Mouse (Mus musculus) heart, embryonic 14.5 days (tissue): ENCODE results near the gene Ech1. TPM values are rescaled to one million over a fixed set of nuclear protein-coding genes. Genes with fewer than 3 reads are reported as not detected.

Source experiments
- ATAC-seq: fragments of 200-750 bp; cut with Nextera tagmentation; 2 replicates; pipeline ENCODE4 v1.8.0; 2017; ENCODE audit warnings: low read depth, moderate TSS enrichment; ENCODE audit not compliant: insufficient number of reproducible peaks, insufficient read depth, low FRiP score
- H3K27ac ChIP-seq, 2 experiments: fragments of 200-500 bp in 1 of 2; fragments of 300-500 bp in 1 of 2; sonication (generic) in 1 of 2; replicated peaks in 1 of 2; 2 replicates each; pipeline ENCODE4 v1.5.1; 2012 to 2014; ENCODE audit warnings: low read depth in 2 of 2, low read length in 2 of 2, control low read depth in 1 of 2, mild to moderate bottlenecking in 1 of 2, mixed read lengths in 1 of 2; ENCODE audit not compliant: control insufficient read depth in 1 of 2, insufficient read depth in 1 of 2
- H3K27me3 ChIP-seq: fragments of 300-500 bp; sonication (generic); 2 replicates; pipeline ENCODE4 v1.6.1; 2014; ENCODE audit warnings: mild to moderate bottlenecking, low read length, control low read depth; ENCODE audit not compliant: control insufficient read depth, insufficient read depth
- H3K36me3 ChIP-seq: fragments of 300-500 bp; sonication (generic); 2 replicates; pipeline ENCODE4 v1.6.1; 2014; ENCODE audit warnings: mild to moderate bottlenecking, control low read depth, low read length, mixed read lengths; ENCODE audit not compliant: control insufficient read depth, insufficient read depth
- H3K4me1 ChIP-seq, 2 experiments: fragments of 200-500 bp in 1 of 2; fragments of 300-500 bp in 1 of 2; sonication (generic) in 1 of 2; 2 replicates each; pipeline ENCODE4 v1.6.1; 2012 to 2014; ENCODE audit warnings: low read length in 2 of 2, control low read depth in 1 of 2, mixed read lengths in 1 of 2; ENCODE audit not compliant: control insufficient read depth in 2 of 2, insufficient read depth in 2 of 2
- H3K4me2 ChIP-seq: fragments of 300-500 bp; sonication (generic); 2 replicates; pipeline ENCODE4 v1.6.1; 2014; ENCODE audit warnings: mild to moderate bottlenecking, low read length
- H3K4me3 ChIP-seq, 2 experiments: fragments of 200-500 bp in 1 of 2; fragments of 300-500 bp in 1 of 2; sonication (generic) in 1 of 2; 2 replicates each; pipeline ENCODE4 v1.5.1; 2012 to 2014; ENCODE audit warnings: low read length in 2 of 2, mild to moderate bottlenecking in 2 of 2, control low read depth in 1 of 2, low read depth in 1 of 2, moderate library complexity in 1 of 2; ENCODE audit not compliant: control insufficient read depth in 1 of 2, insufficient read depth in 1 of 2
- H3K9ac ChIP-seq: fragments of 300-500 bp; sonication (generic); 2 replicates; pipeline ENCODE4 v1.6.1; 2014; ENCODE audit warnings: mild to moderate bottlenecking, low read length
- H3K9me3 ChIP-seq: fragments of 300-500 bp; sonication (generic); 2 replicates; pipeline ENCODE4 v1.6.1; 2016; ENCODE audit warnings: low read length, control low read depth; ENCODE audit not compliant: control insufficient read depth
- WGBS: fragments of 180-500 bp; shearing (Covaris S2); extraction: QIAGEN DNeasy Blood & Tissue Kit; methylation state at CpG from one replicate; pipeline ENCODE4 v1.1.7; 2014; 5-methylcytosine and 5-hydroxymethylcytosine counted together
- polyA plus RNA-seq: library from polyadenylated mRNA; unstranded; fragments of >200 nt; fragmentation: Nextera tagmentation; extraction: Ambion mirVana; gene quantifications from 2 replicates; pipeline ENCODE4 v1.2.1, GENCODE M21; 2014

Ech1 gene
- polyA plus RNA-seq, 1 experiment from 2014 or later = 252 TPM

GRCm38 (mm10) chr7:28811228-28811627, 13.8 kb upstream of the Ech1 start:
- H3K9me3 ChIP-seq = no peaks in the 10 kb centered on the region
- H3K27ac ChIP-seq = peak overlapping the region; percentile 92 to 98; a peak in 3 of 4 replicates
- H3K4me2 ChIP-seq = peak overlapping the region; percentile 89
- H3K4me1 ChIP-seq = peaks cover 23 to 50% of the 10 kb centered on the region in 2 experiments
- H3K27me3 ChIP-seq = no peaks in the 10 kb centered on the region
- H3K4me3 ChIP-seq = peak overlapping the region; percentile 77 to 85
- under 1% methylated on average over 40 of the region's 40 CpGs for WGBS
- H3K36me3 ChIP-seq = peaks cover 45% of the 10 kb centered on the region
- peak; percentile 60 for ATAC-seq
- H3K9ac ChIP-seq = peak overlapping the region; percentile 94

GRCm38 (mm10) chr7:28811640-28812275, 13.3 kb upstream of the Ech1 start:
- Histone ChIP-seq H3K4me1 (peaks cover 24 to 55% of the 10 kb centered on the region in 2 experiments), H3K36me3 (peaks cover 50% of the 10 kb centered on the region)
- 2% methylated on average over 7 of the region's 7 CpGs for WGBS

GRCm38 (mm10) chr7:28812436-28812835, 12.6 kb upstream of the Ech1 start:
- WGBS = 36% methylated on average over 4 of the region's 4 CpGs
- ATAC-seq = no peak

More at GRCm38 (mm10) chr7:28811640-28812275, 13.3 kb upstream of the Ech1 start:
- peak overlapping the region; percentile 94 for H3K9ac ChIP-seq
- no peak for ATAC-seq
- peak overlapping the region; percentile 77 to 85 for H3K4me3 ChIP-seq
- peak overlapping the region; percentile 89 for H3K4me2 ChIP-seq
- no peaks in the 10 kb centered on the region for H3K27me3 ChIP-seq
- H3K27ac ChIP-seq = peak overlapping the region; percentile 35 to 98; a peak in 3 of 4 replicates
- no peaks in the 10 kb centered on the region for H3K9me3 ChIP-seq

GRCm38 (mm10) chr7:28812949-28813348, 12.1 kb upstream of the Ech1 start:
- WGBS = 52% methylated on average over 5 of the region's 5 CpGs
- H3K27me3 ChIP-seq = no peaks in the 10 kb centered on the region
- H3K4me2 ChIP-seq = peak overlapping the region; percentile 89
- H3K9ac ChIP-seq = peak overlapping the region; percentile 94
- H3K9me3 ChIP-seq = no peaks in the 10 kb centered on the region
- H3K27ac ChIP-seq = peak overlapping the region in 1 of 2 experiments; percentile 98; a peak in 2 of 4 replicates
- H3K4me3 ChIP-seq = peak overlapping the region in 1 of 2 experiments; percentile 77; a peak in 2 of 4 replicates
- ATAC-seq = no peak
- H3K4me1 ChIP-seq = peaks cover 20 to 62% of the 10 kb centered on the region in 2 experiments
- peaks cover 62% of the 10 kb centered on the region for H3K36me3 ChIP-seq

More at GRCm38 (mm10) chr7:28812436-28812835, 12.6 kb upstream of the Ech1 start:
- Histone ChIP-seq H3K27ac (peak overlapping the region; percentile 35 to 98), H3K4me3 (peak overlapping the region; percentile 77 to 85), H3K4me2 (peak overlapping the region; percentile 89), H3K4me1 (peaks cover 24 to 62% of the 10 kb centered on the region in 2 experiments), H3K9me3 (no peaks in the 10 kb centered on the region), H3K9ac (peak overlapping the region; percentile 94), H3K27me3 (no peaks in the 10 kb centered on the region), H3K36me3 (peaks cover 57% of the 10 kb centered on the region)

- Histone ChIP-seq H3K9ac (no peak overlapping the region), H3K27ac (no peak overlapping the region), H3K27me3 (no peaks in the 10 kb centered on the region), H3K4me1 (peaks cover 17 to 67% of the 10 kb centered on the region in 2 experiments), H3K4me3 (no peak overlapping the region), H3K9me3 (no peaks in the 10 kb centered on the region), H3K36me3 (peaks cover 78% of the 10 kb centered on the region), H3K4me2 (no peak overlapping the region)
- 54% methylated on average over 5 of the region's 5 CpGs for WGBS
- ATAC-seq = no peak
These were observed 10.5 kb upstream of the Ech1 start for GRCm38 (mm10) chr7:28814306-28815034.

GRCm38 (mm10) chr7:28815230-28815629, 9.8 kb upstream of the Ech1 start:
- ATAC-seq = no peak
- Histone ChIP-seq H3K4me2 (no peak overlapping the region), H3K4me1 (peaks cover 22 to 75% of the 10 kb centered on the region in 2 experiments), H3K27me3 (no peaks in the 10 kb centered on the region), H3K9me3 (no peaks in the 10 kb centered on the region), H3K36me3 (peaks cover 85% of the 10 kb centered on the region), H3K9ac (no peak overlapping the region), H3K27ac (no peak overlapping the region), H3K4me3 (no peak overlapping the region)
- 87% methylated on average over 9 of the region's 9 CpGs for WGBS

- H3K27ac ChIP-seq = no peak overlapping the region
- H3K4me2 ChIP-seq = no peak overlapping the region
- H3K9ac ChIP-seq = peak overlapping the region; percentile 16; the same call in 1 of the 2 replicates
- no peaks in the 10 kb centered on the region for H3K27me3 ChIP-seq
- no peak for ATAC-seq
- H3K4me1 ChIP-seq = peaks cover 22 to 85% of the 10 kb centered on the region in 2 experiments
- H3K9me3 ChIP-seq = no peaks in the 10 kb centered on the region
- H3K4me3 ChIP-seq = no peak overlapping the region
- 79% methylated on average over 9 of the region's 9 CpGs for WGBS
- peaks cover 95% of the 10 kb centered on the region for H3K36me3 ChIP-seq
These were observed 8.8 kb upstream of the Ech1 start for GRCm38 (mm10) chr7:28816201-28816600.
